In the genomic region with DNA sequence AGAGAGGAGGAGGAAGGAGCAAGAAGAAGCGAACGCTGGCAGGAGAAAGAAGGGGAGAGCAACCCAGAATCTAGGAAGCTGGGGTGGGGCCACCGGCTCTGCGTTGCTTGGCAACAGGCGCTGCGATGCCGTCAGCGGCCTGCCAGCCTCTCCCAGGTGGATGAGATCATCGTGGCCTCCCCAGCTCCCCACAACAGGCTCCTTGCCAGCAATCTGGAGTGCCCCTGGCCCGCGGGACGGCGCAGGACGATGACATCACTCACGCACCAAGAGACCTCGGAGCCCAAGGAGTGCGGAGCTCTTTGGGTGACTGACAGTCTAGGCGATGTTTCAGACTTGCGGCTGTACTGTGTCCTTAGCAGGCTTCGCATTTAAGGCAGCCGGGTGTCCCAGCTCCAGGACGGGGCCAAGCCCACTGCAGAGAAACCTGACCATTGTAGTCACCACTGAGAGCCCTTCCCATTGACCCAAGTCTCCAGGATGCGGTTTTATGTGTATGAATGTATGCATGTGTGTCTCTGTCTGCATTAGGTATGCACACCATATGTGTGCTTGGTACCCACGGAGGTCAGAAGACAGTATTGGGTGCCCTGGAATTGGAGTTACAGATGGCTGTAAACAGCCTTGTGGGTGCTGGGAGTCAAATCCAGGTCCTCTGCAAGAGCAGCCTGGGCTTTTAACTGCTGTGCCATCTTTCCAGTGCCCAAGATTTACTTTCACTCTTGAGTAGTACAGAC, we compare ENCODE assay signal across 7 mouse cellular contexts. TPM values are rescaled to one million over a fixed set of nuclear protein-coding genes. Genes with fewer than 3 reads are reported as not detected.
DNase-seq lines count a peak whose midpoint lies in the region; ATAC-seq and TF ChIP-seq lines count a peak whose summit lies in the region.

No protein-coding gene starts in this region.

- H3K27ac ChIP-seq in bone marrow macrophage, adult 2 months (ENCODE audit: insufficient read depth, low read depth, low read length): no peak overlapping the region
- no peak overlapping the region for H3K27ac ChIP-seq in intestine, embryonic 16.5 days (ENCODE audit: low read length)
- H3K27ac ChIP-seq in midbrain, embryonic 13.5 days: peak overlapping the region; percentile 71

- WGBS in intestine, embryonic 16.5 days: 7% methylated on average over 24 of the region's 24 CpGs
- 6% methylated on average over 24 of the region's 24 CpGs for WGBS in midbrain, embryonic 13.5 days

- no peaks in the 10 kb centered on the region for H3K9me3 ChIP-seq in intestine, embryonic 16.5 days (ENCODE audit: control insufficient read depth, low read length)
- no peaks in the 10 kb centered on the region for H3K9me3 ChIP-seq in midbrain, embryonic 13.5 days

- peak overlapping the region; percentile 28 for H3K4me3 ChIP-seq in bone marrow macrophage, adult 2 months (ENCODE audit: insufficient read depth, low read length)
- H3K4me3 ChIP-seq in intestine, embryonic 16.5 days (ENCODE audit: low read length): peak overlapping the region; percentile 36
- peak overlapping the region; percentile 42 for H3K4me3 ChIP-seq in midbrain, embryonic 13.5 days (replicated peaks)

- no peaks in the 10 kb centered on the region for H3K27me3 ChIP-seq in intestine, embryonic 16.5 days (replicated peaks; ENCODE audit: control insufficient read depth, insufficient read depth, low read length)
- no peaks in the 10 kb centered on the region for H3K27me3 ChIP-seq in midbrain, embryonic 13.5 days

- peak overlapping the region; percentile 21; the same call in 1 of the 2 replicates for H3K9ac ChIP-seq in intestine, embryonic 16.5 days (ENCODE audit: low read depth, low read length)
- H3K9ac ChIP-seq in midbrain, embryonic 13.5 days (replicated peaks): peak overlapping the region; percentile 57

- TF ChIP-seq POLR2A in bone marrow macrophage, adult 2 months (IDR thresholded peaks at IDR 0.05; ENCODE audit: borderline replicate concordance, low read depth, low read length): no peak

- intact Hi-C loops in left cerebral cortex, postnatal 25 days (cut with DNase I): no loop called here

- H3K36me3 ChIP-seq in intestine, embryonic 16.5 days (ENCODE audit: control insufficient read depth, insufficient read depth, low read length): no peaks in the 10 kb centered on the region
- peaks cover 31% of the 10 kb centered on the region for H3K36me3 ChIP-seq in midbrain, embryonic 13.5 days

- DNase-seq in embryo, embryonic 9.5 days (ENCODE audit: extremely low spot score): peak; percentile 61
- DNase-seq in left cerebral cortex, postnatal 25 days (ENCODE audit: low spot score in 2 of 2): peak; percentile 88 to 96
- peak; percentile 79 for DNase-seq in telencephalon, adult 2 months (ENCODE audit: low read depth, low spot score)

- no peak for TF ChIP-seq CTCF in bone marrow macrophage, adult 2 months (IDR thresholded peaks at IDR 0.05; ENCODE audit: low read depth, low read length)

- H3K4me2 ChIP-seq in intestine, embryonic 16.5 days (ENCODE audit: low read depth, low read length): peak overlapping the region; percentile 55
- H3K4me2 ChIP-seq in midbrain, embryonic 13.5 days (replicated peaks): peak overlapping the region; percentile 72

- H3K4me1 ChIP-seq in bone marrow macrophage, adult 2 months (ENCODE audit: control insufficient read depth, insufficient read depth, low read length): no peaks in the 10 kb centered on the region
- peaks cover 6% of the 10 kb centered on the region; the same call in 1 of the 2 replicates for H3K4me1 ChIP-seq in intestine, embryonic 16.5 days (ENCODE audit: control insufficient read depth, insufficient read depth, low read length)
- H3K4me1 ChIP-seq in midbrain, embryonic 13.5 days (replicated peaks): peaks cover 18% of the 10 kb centered on the region

- ATAC-seq in granulocyte monocyte progenitor cell, adult 5-6 weeks (replicated peaks; ENCODE audit: poor library complexity, severe bottlenecking): peak; percentile 25; the same call in 1 of the 2 replicates
- ATAC-seq in intestine, embryonic 16.5 days: peak; percentile 89
- peak; percentile 89 for ATAC-seq in midbrain, embryonic 13.5 days

RNA-seq across cellular contexts. Expression of gene Rnft2, which starts 30.3 kb away (rescaled TPM):
- 0.79 and 1.2 TPM in 2 replicates for polyA plus RNA-seq in bone marrow macrophage, adult 2 months (2012; ENCODE audit: insufficient read depth, insufficient read length, missing spikeins)
- not detected in 2 replicates for total RNA-seq in granulocyte monocyte progenitor cell, adult 5-6 weeks (2014; fragmentation: Nextera tagmentation)
- total RNA-seq in granulocyte monocyte progenitor cell, adult 5-6 weeks (2017): not detected in 2 replicates
- 1.1 and 2.6 TPM in 2 replicates for polyA plus RNA-seq in intestine, embryonic 16.5 days (2015; fragmentation: Nextera tagmentation; extraction: Ambion mirVana)
- 10 to 100 TPM; 91.7 to 93.5 TPM for total RNA-seq in left cerebral cortex, postnatal 25 days (2021)
- polyA plus RNA-seq in midbrain, embryonic 13.5 days (2015; fragmentation: Nextera tagmentation; extraction: Ambion mirVana): 12.6 and 13.1 TPM in 2 replicates

RNA-seq across cellular contexts. Expression of gene 2410131K14Rik, which starts 30.4 kb away (rescaled TPM):
- polyA plus RNA-seq in bone marrow macrophage, adult 2 months (2012; ENCODE audit: insufficient read depth, insufficient read length, missing spikeins): 4.2 TPM in 2 replicates
- 1.0 and 2.3 TPM in 2 replicates for total RNA-seq in granulocyte monocyte progenitor cell, adult 5-6 weeks (2014; fragmentation: Nextera tagmentation)
- 1.5 and 1.6 TPM in 2 replicates for total RNA-seq in granulocyte monocyte progenitor cell, adult 5-6 weeks (2017)
- polyA plus RNA-seq in intestine, embryonic 16.5 days (2015; fragmentation: Nextera tagmentation; extraction: Ambion mirVana): 7.3 TPM in 2 replicates
- 10 to 100 TPM; 14.0 to 14.1 TPM for total RNA-seq in left cerebral cortex, postnatal 25 days (2021)
- polyA plus RNA-seq in midbrain, embryonic 13.5 days (2015; fragmentation: Nextera tagmentation; extraction: Ambion mirVana): 15.0 and 15.1 TPM in 2 replicates

RNA-seq across cellular contexts. Expression of gene Hrk, which starts 50.1 kb away (rescaled TPM):
- not detected in 2 replicates for polyA plus RNA-seq in bone marrow macrophage, adult 2 months (2012; ENCODE audit: insufficient read depth, insufficient read length, missing spikeins)
- not detected in 2 replicates for total RNA-seq in granulocyte monocyte progenitor cell, adult 5-6 weeks (2014; fragmentation: Nextera tagmentation)
- not detected in 2 replicates for total RNA-seq in granulocyte monocyte progenitor cell, adult 5-6 weeks (2017)
- polyA plus RNA-seq in intestine, embryonic 16.5 days (2015; fragmentation: Nextera tagmentation; extraction: Ambion mirVana): 0.12 and 0.21 TPM in 2 replicates
- total RNA-seq in left cerebral cortex, postnatal 25 days (2021): 10 to 100 TPM; 31.8 to 36.9 TPM
- polyA plus RNA-seq in midbrain, embryonic 13.5 days (2015; fragmentation: Nextera tagmentation; extraction: Ambion mirVana): 0.68 and 0.73 TPM in 2 replicates

RNA-seq across cellular contexts. Expression of gene Fbxw8, which starts 59.3 kb away (rescaled TPM):
- 13.5 and 16.7 TPM in 2 replicates for polyA plus RNA-seq in bone marrow macrophage, adult 2 months (2012; ENCODE audit: insufficient read depth, insufficient read length, missing spikeins)
- 18.8 and 25.5 TPM in 2 replicates for total RNA-seq in granulocyte monocyte progenitor cell, adult 5-6 weeks (2014; fragmentation: Nextera tagmentation)
- 22.4 and 25.6 TPM in 2 replicates for total RNA-seq in granulocyte monocyte progenitor cell, adult 5-6 weeks (2017)
- polyA plus RNA-seq in intestine, embryonic 16.5 days (2015; fragmentation: Nextera tagmentation; extraction: Ambion mirVana): 16.0 and 17.8 TPM in 2 replicates
- 10 to 100 TPM; 34.2 to 38.5 TPM for total RNA-seq in left cerebral cortex, postnatal 25 days (2021)
- 22.5 and 25.6 TPM in 2 replicates for polyA plus RNA-seq in midbrain, embryonic 13.5 days (2015; fragmentation: Nextera tagmentation; extraction: Ambion mirVana)

Comparison
In these comparisons a context has a peak if more than half of its experiments do, and no peak if none do; other contexts are left out.
1. ATAC-seq: peak in every context shown above with its lines; median percentile 89 in intestine, embryonic 16.5 days; 89 in midbrain, embryonic 13.5 days; 25 in granulocyte monocyte progenitor cell, adult 5-6 weeks.